Mouse (Mus musculus): ENCODE measurements around the gene Rgs6. TPM values are rescaled to one million over a fixed set of nuclear protein-coding genes. Genes with fewer than 3 reads are reported as not detected.

The Rgs6 gene
- polyA plus RNA-seq (2012; rRNA removed) (0.06 and 0.07 TPM in 2 replicates), polyA plus RNA-seq (2014; fragmentation: Nextera tagmentation; extraction: Ambion mirVana) (0.20 TPM in 1 of 2 replicates, not detected in the other)

- no peak within 1 kb of the TSS for H3K4me2 ChIP-seq (ENCODE audit: low read depth)
- 66% methylated on average over 2 of the region's 2 CpGs for WGBS (ENCODE audit: insufficient replicate concordance)
- H3K36me3 ChIP-seq (replicated peaks; ENCODE audit: control insufficient read depth, insufficient read depth, low read depth): no peaks in the 10 kb centered on the region
- no peak for TF ChIP-seq EP300 (IDR thresholded peaks at IDR 0.05; ENCODE audit: low read depth)
- no peak for TF ChIP-seq CTCF (IDR thresholded peaks at IDR 0.05; ENCODE audit: low read depth)
- H3K27me3 ChIP-seq (ENCODE audit: control insufficient read depth, insufficient read depth, low read length): no peaks in the 10 kb centered on the region
- no peaks in the 10 kb centered on the region for H3K9me3 ChIP-seq (ENCODE audit: control insufficient read depth, low read length)
- ATAC-seq (ENCODE audit: insufficient read depth): no peak
- no peak for DNase-seq (ENCODE audit: low read depth in 3 of 3, low spot score in 3 of 3)
- no peak within 1 kb of the TSS for H3K27ac ChIP-seq
- H3K4me3 ChIP-seq (ENCODE audit: insufficient read depth in 1 of 2, low read depth in 2 of 2, low read length in 2 of 2): no peak within 1 kb of the TSS
- H3K9ac ChIP-seq (replicated peaks): no peak within 1 kb of the TSS
- no peaks in the 10 kb centered on the region for H3K4me1 ChIP-seq (replicated peaks; ENCODE audit: control insufficient read depth in 2 of 2, insufficient read depth in 2 of 2, low read length in 1 of 2)
Measured at GRCm38 (mm10) chr12:82588017-82588416, at the start of gene Rgs6. Gene Rgs6, plus strand, starts transcription at chr12:82588292.

DNA sequence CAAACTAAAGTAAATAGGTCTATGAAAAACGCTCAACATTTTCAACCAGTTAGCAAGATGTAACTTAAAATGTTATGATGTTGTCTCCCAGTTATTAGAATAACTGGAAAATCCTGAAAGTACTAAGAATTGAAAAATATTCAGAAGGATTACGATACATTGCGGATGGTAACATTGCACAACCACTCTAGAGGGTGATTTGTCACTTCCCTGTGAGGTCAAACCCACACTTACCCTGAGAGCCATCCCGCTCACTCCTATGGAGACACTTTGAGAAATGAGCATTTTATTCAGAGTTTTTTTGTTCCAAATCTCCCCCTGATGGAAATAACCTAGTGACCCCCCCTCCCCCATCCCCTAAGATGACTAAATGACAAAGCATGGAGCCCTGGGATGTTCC, 41.0 kb upstream of the Rgs6 start:
- TF ChIP-seq CTCF (IDR thresholded peaks at IDR 0.05; ENCODE audit: low read depth): no peak
- TF ChIP-seq EP300 (IDR thresholded peaks at IDR 0.05; ENCODE audit: low read depth): no peak
- H3K27ac ChIP-seq: no peak overlapping the region
- no peaks in the 10 kb centered on the region for H3K36me3 ChIP-seq (replicated peaks; ENCODE audit: control insufficient read depth, insufficient read depth, low read depth)
- WGBS (ENCODE audit: insufficient replicate concordance): 69% methylated on average over 4 of the region's 4 CpGs
- DNase-seq (ENCODE audit: low read depth in 3 of 3, low spot score in 3 of 3): no peak
- no peak overlapping the region for H3K4me3 ChIP-seq (ENCODE audit: insufficient read depth in 1 of 2, low read depth in 2 of 2, low read length in 2 of 2)
- H3K27me3 ChIP-seq (ENCODE audit: control insufficient read depth, insufficient read depth, low read length): no peaks in the 10 kb centered on the region
- H3K4me2 ChIP-seq (ENCODE audit: low read depth): no peak overlapping the region
- no peaks in the 10 kb centered on the region for H3K4me1 ChIP-seq (replicated peaks; ENCODE audit: control insufficient read depth in 2 of 2, insufficient read depth in 2 of 2, low read length in 1 of 2)
- no peak for ATAC-seq (ENCODE audit: insufficient read depth)
- no peaks in the 10 kb centered on the region; the same call in 1 of the 2 replicates for H3K9me3 ChIP-seq (ENCODE audit: control insufficient read depth, low read length)
- H3K9ac ChIP-seq (replicated peaks): no peak overlapping the region

GRCm38 (mm10) chr12:82549228-82549627, 38.9 kb upstream of the Rgs6 start:
- H3K27ac ChIP-seq: no peak overlapping the region
- no peak overlapping the region for H3K9ac ChIP-seq (replicated peaks)
- no peaks in the 10 kb centered on the region for H3K4me1 ChIP-seq (replicated peaks; ENCODE audit: control insufficient read depth in 2 of 2, insufficient read depth in 2 of 2, low read length in 1 of 2)
- no peaks in the 10 kb centered on the region for H3K27me3 ChIP-seq (ENCODE audit: control insufficient read depth, insufficient read depth, low read length)
- ATAC-seq (ENCODE audit: insufficient read depth): no peak
- TF ChIP-seq EP300 (IDR thresholded peaks at IDR 0.05; ENCODE audit: low read depth) (no peak), CTCF (IDR thresholded peaks at IDR 0.05; ENCODE audit: low read depth) (no peak)
- H3K4me2 ChIP-seq (ENCODE audit: low read depth): no peak overlapping the region
- WGBS (ENCODE audit: insufficient replicate concordance): 51% methylated on average over 6 of the region's 6 CpGs
- DNase-seq (ENCODE audit: low read depth in 3 of 3, low spot score in 3 of 3): no peak
- no peaks in the 10 kb centered on the region; the same call in 1 of the 2 replicates for H3K9me3 ChIP-seq (ENCODE audit: control insufficient read depth, low read length)
- H3K4me3 ChIP-seq (ENCODE audit: insufficient read depth in 1 of 2, low read depth in 2 of 2, low read length in 2 of 2): no peak overlapping the region
- no peaks in the 10 kb centered on the region for H3K36me3 ChIP-seq (replicated peaks; ENCODE audit: control insufficient read depth, insufficient read depth, low read depth)

DNA sequence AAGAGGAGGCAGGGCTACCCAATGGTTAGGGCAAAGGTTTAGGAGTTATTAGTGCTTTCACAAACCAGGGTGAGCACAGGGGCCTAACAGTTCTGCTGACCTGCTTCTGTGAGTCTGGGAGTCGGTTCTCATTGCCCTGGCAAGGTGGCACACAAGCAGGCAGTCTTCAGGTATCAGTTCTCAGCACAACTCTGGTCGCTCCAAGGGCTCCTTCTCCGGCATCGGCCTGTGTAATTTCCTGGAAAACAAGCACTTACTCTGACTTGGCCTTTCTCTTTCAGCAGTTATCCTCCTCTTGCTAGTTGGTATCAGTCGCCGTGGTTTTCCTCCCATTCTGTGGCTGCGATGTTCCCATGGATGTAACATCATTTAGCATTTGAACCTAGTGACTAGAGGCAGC, 38.0 kb upstream of the Rgs6 start:
- 69% methylated on average over 7 of the region's 7 CpGs for WGBS (ENCODE audit: insufficient replicate concordance)
- Histone ChIP-seq H3K36me3 (replicated peaks; ENCODE audit: control insufficient read depth, insufficient read depth, low read depth) (no peaks in the 10 kb centered on the region), H3K4me1 (replicated peaks; ENCODE audit: control insufficient read depth in 2 of 2, insufficient read depth in 2 of 2, low read length in 1 of 2) (no peaks in the 10 kb centered on the region), H3K27me3 (ENCODE audit: control insufficient read depth, insufficient read depth, low read length) (no peaks in the 10 kb centered on the region), H3K9me3 (ENCODE audit: control insufficient read depth, low read length) (no peaks in the 10 kb centered on the region; the same call in 1 of the 2 replicates), H3K9ac (replicated peaks) (no peak overlapping the region), H3K27ac (no peak overlapping the region), H3K4me2 (ENCODE audit: low read depth) (no peak overlapping the region), H3K4me3 (ENCODE audit: insufficient read depth in 1 of 2, low read depth in 2 of 2, low read length in 2 of 2) (no peak overlapping the region)
- no peak for TF ChIP-seq EP300 (IDR thresholded peaks at IDR 0.05; ENCODE audit: low read depth)
- no peak for TF ChIP-seq CTCF (IDR thresholded peaks at IDR 0.05; ENCODE audit: low read depth)
- no peak for DNase-seq (ENCODE audit: low read depth in 3 of 3, low spot score in 3 of 3)
- no peak for ATAC-seq (ENCODE audit: insufficient read depth)

- H3K4me3 ChIP-seq (ENCODE audit: insufficient read depth in 1 of 2, low read depth in 2 of 2, low read length in 2 of 2): no peak overlapping the region
- H3K4me2 ChIP-seq (ENCODE audit: low read depth): no peak overlapping the region
- 64% methylated on average over 5 of the region's 5 CpGs for WGBS (ENCODE audit: insufficient replicate concordance)
- TF ChIP-seq CTCF (IDR thresholded peaks at IDR 0.05; ENCODE audit: low read depth): no peak
- TF ChIP-seq EP300 (IDR thresholded peaks at IDR 0.05; ENCODE audit: low read depth): no peak
- no peak overlapping the region for H3K9ac ChIP-seq (replicated peaks)
- no peaks in the 10 kb centered on the region; the same call in 1 of the 2 replicates for H3K9me3 ChIP-seq (ENCODE audit: control insufficient read depth, low read length)
- H3K4me1 ChIP-seq (replicated peaks; ENCODE audit: control insufficient read depth in 2 of 2, insufficient read depth in 2 of 2, low read length in 1 of 2): no peaks in the 10 kb centered on the region
- ATAC-seq (ENCODE audit: insufficient read depth): no peak
- H3K27me3 ChIP-seq (ENCODE audit: control insufficient read depth, insufficient read depth, low read length): no peaks in the 10 kb centered on the region
- H3K27ac ChIP-seq: no peak overlapping the region
- no peak for DNase-seq (ENCODE audit: low read depth in 3 of 3, low spot score in 3 of 3)
- no peaks in the 10 kb centered on the region for H3K36me3 ChIP-seq (replicated peaks; ENCODE audit: control insufficient read depth, insufficient read depth, low read depth)
Measured at GRCm38 (mm10) chr12:82552376-82552775, 35.7 kb upstream of the Rgs6 start.

Data from liver, embryonic 14.5 days (tissue).